Mouse (Mus musculus): Measurements from ENCODE around the gene Arid3c. TPM values are rescaled to one million over a fixed set of nuclear protein-coding genes. Genes with fewer than 3 reads are reported as not detected.
"Not testable (repeated sequence)": the region's sequence is repeated elsewhere in the genome, so short reads cannot be mapped to it uniquely, and the experiment has no call there.

The Arid3c gene
- polyA plus RNA-seq, 1 experiment from 2014 or later: 0.42 TPM

DNA sequence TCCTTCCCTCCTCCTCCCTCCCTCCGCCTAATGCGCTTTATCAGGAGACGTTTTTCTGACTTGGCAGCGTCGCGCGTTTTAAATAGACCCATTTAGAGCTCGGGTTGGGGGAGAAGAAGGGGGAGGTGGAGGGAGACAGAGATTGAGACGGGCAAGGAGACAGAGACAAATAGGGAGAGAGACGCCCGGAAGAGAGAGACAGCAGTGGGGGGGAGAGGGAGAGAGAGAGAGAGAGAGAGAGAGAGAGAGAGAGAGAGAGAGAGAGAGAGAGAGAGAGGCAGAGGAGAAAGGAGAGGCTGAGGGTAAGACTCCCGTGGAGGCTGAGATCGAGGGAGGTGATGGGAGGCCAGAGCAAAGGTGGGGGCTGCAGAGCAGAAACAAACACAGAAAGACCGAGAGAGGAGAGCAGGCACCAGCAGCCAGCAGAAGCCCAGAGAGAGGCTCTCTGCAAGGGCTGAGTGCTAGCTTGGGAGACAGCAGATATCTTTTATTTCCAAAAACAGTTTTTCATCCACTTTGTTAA, 46.0 kb downstream of the Arid3c start:
- H3K27me3 ChIP-seq (ENCODE audit: control insufficient read depth, insufficient read depth, low read length); H3K4me2 ChIP-seq (ENCODE audit: low read depth, low read length); H3K27ac ChIP-seq (replicated peaks; ENCODE audit: low read depth, low read length); H3K36me3 ChIP-seq (replicated peaks; ENCODE audit: control insufficient read depth, insufficient read depth, low read depth, low read length); ATAC-seq (replicated peaks; ENCODE audit: insufficient number of reproducible peaks, low FRiP score, low TSS enrichment, low read depth); H3K4me1 ChIP-seq (ENCODE audit: control insufficient read depth, insufficient read depth, low read length); H3K4me3 ChIP-seq (ENCODE audit: low read depth, low read length); H3K9ac ChIP-seq (replicated peaks; ENCODE audit: low read length); DNase-seq (ENCODE audit: low spot score); H3K9me3 ChIP-seq (replicated peaks; ENCODE audit: control insufficient read depth, low read length): not testable (repeated sequence)
- 3% methylated on average over 10 of the region's 14 CpGs for WGBS

DNA sequence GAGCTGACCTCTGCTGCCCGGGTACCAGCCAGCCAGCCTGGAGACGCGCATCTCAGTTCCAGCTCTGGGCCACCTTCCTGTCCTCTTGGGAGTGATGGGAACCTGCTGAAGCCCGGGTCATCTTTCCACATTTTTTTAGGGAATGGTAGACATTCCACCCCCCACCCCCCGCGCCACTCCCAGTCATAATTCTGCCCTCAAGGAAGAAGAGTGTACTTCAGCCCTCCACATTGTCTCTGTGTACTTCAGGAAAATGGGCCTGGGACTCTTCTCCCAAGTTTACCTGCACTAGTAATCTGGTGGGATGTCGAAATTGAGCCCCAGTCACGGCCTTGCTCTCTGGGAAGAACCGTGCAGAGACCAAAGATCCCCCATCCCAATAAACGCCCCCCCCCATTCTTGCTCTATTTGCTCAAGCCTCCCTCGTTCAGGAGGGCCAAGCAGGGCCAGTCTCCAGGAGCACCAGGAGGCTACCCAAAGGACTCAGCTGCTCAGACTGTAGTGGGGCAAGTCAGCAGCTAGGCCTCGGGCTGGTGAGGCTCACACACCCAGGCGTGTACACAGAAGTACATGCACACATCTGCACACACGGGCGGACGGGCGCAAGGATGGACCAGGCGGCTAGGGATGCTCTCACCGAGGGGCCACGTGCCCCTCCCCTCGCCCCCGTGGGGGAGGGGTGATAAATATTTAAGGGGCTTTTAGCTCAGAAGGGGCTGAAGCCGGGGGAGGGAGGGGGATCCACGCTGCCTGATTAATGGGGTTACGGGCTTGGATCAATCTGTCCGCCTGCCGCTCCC, 46.6 kb downstream of the Arid3c start:
- not testable (repeated sequence) for H3K9me3 ChIP-seq (replicated peaks; ENCODE audit: control insufficient read depth, low read length); H3K9ac ChIP-seq (replicated peaks; ENCODE audit: low read length); DNase-seq (ENCODE audit: low spot score); H3K4me3 ChIP-seq (ENCODE audit: low read depth, low read length); H3K4me1 ChIP-seq (ENCODE audit: control insufficient read depth, insufficient read depth, low read length); H3K36me3 ChIP-seq (replicated peaks; ENCODE audit: control insufficient read depth, insufficient read depth, low read depth, low read length); H3K4me2 ChIP-seq (ENCODE audit: low read depth, low read length); H3K27me3 ChIP-seq (ENCODE audit: control insufficient read depth, insufficient read depth, low read length)
- WGBS: 2% methylated on average over 22 of the region's 27 CpGs
- peak; percentile 46 for ATAC-seq (replicated peaks; ENCODE audit: insufficient number of reproducible peaks, low FRiP score, low TSS enrichment, low read depth)
- 0 out of 2 replicates have a peak overlapping the region, but pooled peaks have one; percentile 13 for H3K27ac ChIP-seq (replicated peaks; ENCODE audit: low read depth, low read length)

DNA sequence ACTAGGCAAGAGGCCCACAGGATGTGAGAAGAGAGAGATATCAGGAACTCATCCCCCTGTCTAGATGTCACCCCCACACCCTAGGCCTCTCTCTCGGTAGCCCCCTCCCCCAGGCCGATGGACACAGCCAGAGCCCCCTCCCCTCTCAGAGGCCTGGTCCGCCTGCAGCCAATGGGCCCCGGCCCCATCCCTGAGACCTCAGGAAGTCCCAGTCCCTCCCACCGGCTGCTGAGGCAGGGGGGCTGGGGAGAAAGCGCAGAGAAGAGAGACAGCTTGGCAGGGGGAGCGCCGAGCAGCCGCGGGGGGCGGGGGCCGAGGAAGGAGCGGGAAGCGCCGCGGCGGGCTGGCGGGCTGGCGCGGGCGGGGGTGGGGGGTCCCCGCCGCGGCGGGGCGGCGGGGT, 47.6 kb downstream of the Arid3c start:
- 0% methylated on average over 2 of the region's 27 CpGs for WGBS

DNA sequence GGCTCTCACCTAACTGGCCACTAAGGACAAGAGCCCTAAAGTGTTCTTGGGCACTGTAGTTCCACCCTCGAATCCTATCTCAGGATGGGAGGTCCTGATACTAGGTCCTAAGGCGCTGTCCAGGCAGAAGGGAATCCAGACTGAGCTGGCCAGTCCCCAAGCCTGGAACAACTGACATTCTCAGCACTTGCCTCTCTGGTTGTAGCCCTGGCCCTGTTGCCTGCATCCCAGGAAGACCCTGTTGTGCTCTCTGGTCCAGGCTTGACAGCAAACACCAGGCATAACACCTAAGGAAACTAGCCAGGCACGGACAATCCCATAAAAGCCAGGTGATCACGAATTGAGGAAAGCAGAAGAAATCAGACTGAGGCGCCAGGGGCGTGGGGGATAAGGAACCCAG, 48.2 kb downstream of the Arid3c start:
- 19% methylated on average over 6 of the region's 6 CpGs for WGBS
- no peaks in the 10 kb centered on the region for H3K27me3 ChIP-seq (ENCODE audit: control insufficient read depth, insufficient read depth, low read length)
- no peak overlapping the region; the same call in 1 of the 2 replicates for H3K27ac ChIP-seq (replicated peaks; ENCODE audit: low read depth, low read length)
- H3K4me1 ChIP-seq (ENCODE audit: control insufficient read depth, insufficient read depth, low read length): peaks cover 7% of the 10 kb centered on the region
- H3K36me3 ChIP-seq (replicated peaks; ENCODE audit: control insufficient read depth, insufficient read depth, low read depth, low read length): no peaks in the 10 kb centered on the region; the same call in 1 of the 2 replicates
- H3K9ac ChIP-seq (replicated peaks; ENCODE audit: low read length): no peak overlapping the region; the same call in 1 of the 2 replicates
- no peak overlapping the region for H3K4me2 ChIP-seq (ENCODE audit: low read depth, low read length)
- peak overlapping the region; percentile 5; the same call in 1 of the 2 replicates for H3K4me3 ChIP-seq (ENCODE audit: low read depth, low read length)
- no peaks in the 10 kb centered on the region for H3K9me3 ChIP-seq (replicated peaks; ENCODE audit: control insufficient read depth, low read length)
- no peak for ATAC-seq (replicated peaks; ENCODE audit: insufficient number of reproducible peaks, low FRiP score, low TSS enrichment, low read depth)
- no peak for DNase-seq (ENCODE audit: low spot score)

More for the DNA sequence above, 47.6 kb downstream of the Arid3c start:
- H3K9me3 ChIP-seq (replicated peaks; ENCODE audit: control insufficient read depth, low read length); H3K4me2 ChIP-seq (ENCODE audit: low read depth, low read length); H3K36me3 ChIP-seq (replicated peaks; ENCODE audit: control insufficient read depth, insufficient read depth, low read depth, low read length); H3K4me3 ChIP-seq (ENCODE audit: low read depth, low read length); H3K9ac ChIP-seq (replicated peaks; ENCODE audit: low read length); DNase-seq (ENCODE audit: low spot score); H3K4me1 ChIP-seq (ENCODE audit: control insufficient read depth, insufficient read depth, low read length); ATAC-seq (replicated peaks; ENCODE audit: insufficient number of reproducible peaks, low FRiP score, low TSS enrichment, low read depth); H3K27ac ChIP-seq (replicated peaks; ENCODE audit: low read depth, low read length); H3K27me3 ChIP-seq (ENCODE audit: control insufficient read depth, insufficient read depth, low read length): not testable (repeated sequence)

DNA sequence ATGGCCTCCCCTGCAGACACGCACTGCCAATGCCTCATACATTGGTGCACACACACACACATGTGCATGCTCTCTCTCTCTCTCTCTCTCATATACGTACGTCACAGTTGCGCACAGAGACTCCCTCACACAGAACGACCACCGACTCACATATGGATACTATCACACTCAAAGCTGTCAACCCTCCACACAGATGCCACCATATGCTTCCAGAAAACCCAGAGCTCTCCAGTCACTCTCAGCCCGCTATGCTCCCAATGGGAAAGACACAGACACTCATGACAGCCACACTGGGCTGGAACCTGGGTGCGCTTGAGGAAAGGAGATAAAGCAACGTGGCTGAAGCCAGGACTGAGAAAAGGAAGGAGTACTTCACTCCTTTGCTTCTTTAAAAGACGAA, 49.0 kb downstream of the Arid3c start:
- Histone ChIP-seq H3K4me3 (ENCODE audit: low read depth, low read length) (no peak overlapping the region), H3K9me3 (replicated peaks; ENCODE audit: control insufficient read depth, low read length) (no peaks in the 10 kb centered on the region), H3K27ac (replicated peaks; ENCODE audit: low read depth, low read length) (no peak overlapping the region), H3K4me2 (ENCODE audit: low read depth, low read length) (no peak overlapping the region), H3K27me3 (ENCODE audit: control insufficient read depth, insufficient read depth, low read length) (no peaks in the 10 kb centered on the region), H3K9ac (replicated peaks; ENCODE audit: low read length) (no peak overlapping the region), H3K4me1 (ENCODE audit: control insufficient read depth, insufficient read depth, low read length) (peaks cover 11% of the 10 kb centered on the region), H3K36me3 (replicated peaks; ENCODE audit: control insufficient read depth, insufficient read depth, low read depth, low read length) (no peaks in the 10 kb centered on the region; the same call in 1 of the 2 replicates)
- DNase-seq (ENCODE audit: low spot score) (no peak), ATAC-seq (replicated peaks; ENCODE audit: insufficient number of reproducible peaks, low FRiP score, low TSS enrichment, low read depth) (no peak)
- WGBS: 73% methylated on average over 10 of the region's 10 CpGs

DNA sequence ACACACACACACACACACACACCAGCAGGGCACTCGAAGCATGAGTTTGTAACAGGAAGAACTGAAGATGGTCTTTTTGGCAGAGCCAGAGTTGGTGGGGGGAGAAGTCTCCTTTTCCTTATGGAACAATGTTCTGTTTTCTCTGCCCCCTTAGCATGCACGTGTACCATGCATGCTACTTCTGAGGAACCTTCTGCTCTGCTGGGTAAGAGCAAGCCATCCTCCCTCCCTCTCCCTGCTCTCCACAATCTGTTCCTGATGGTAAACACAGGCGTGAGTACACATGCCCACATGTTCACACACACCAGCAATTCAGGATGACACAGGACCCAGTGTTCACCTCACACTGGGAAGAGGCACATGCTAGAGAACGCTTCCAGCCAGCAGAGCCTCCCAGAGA, 49.8 kb downstream of the Arid3c start:
- Histone ChIP-seq H3K4me3 (ENCODE audit: low read depth, low read length) (no peak overlapping the region), H3K36me3 (replicated peaks; ENCODE audit: control insufficient read depth, insufficient read depth, low read depth, low read length) (no peaks in the 10 kb centered on the region; the same call in 1 of the 2 replicates), H3K27ac (replicated peaks; ENCODE audit: low read depth, low read length) (no peak overlapping the region), H3K9ac (replicated peaks; ENCODE audit: low read length) (no peak overlapping the region), H3K4me2 (ENCODE audit: low read depth, low read length) (no peak overlapping the region), H3K27me3 (ENCODE audit: control insufficient read depth, insufficient read depth, low read length) (no peaks in the 10 kb centered on the region), H3K9me3 (replicated peaks; ENCODE audit: control insufficient read depth, low read length) (no peaks in the 10 kb centered on the region), H3K4me1 (ENCODE audit: control insufficient read depth, insufficient read depth, low read length) (peaks cover 12% of the 10 kb centered on the region)
- DNase-seq (ENCODE audit: low spot score) (no peak), ATAC-seq (replicated peaks; ENCODE audit: insufficient number of reproducible peaks, low FRiP score, low TSS enrichment, low read depth) (no peak)
- WGBS: 61% methylated on average over 4 of the region's 4 CpGs

DNA sequence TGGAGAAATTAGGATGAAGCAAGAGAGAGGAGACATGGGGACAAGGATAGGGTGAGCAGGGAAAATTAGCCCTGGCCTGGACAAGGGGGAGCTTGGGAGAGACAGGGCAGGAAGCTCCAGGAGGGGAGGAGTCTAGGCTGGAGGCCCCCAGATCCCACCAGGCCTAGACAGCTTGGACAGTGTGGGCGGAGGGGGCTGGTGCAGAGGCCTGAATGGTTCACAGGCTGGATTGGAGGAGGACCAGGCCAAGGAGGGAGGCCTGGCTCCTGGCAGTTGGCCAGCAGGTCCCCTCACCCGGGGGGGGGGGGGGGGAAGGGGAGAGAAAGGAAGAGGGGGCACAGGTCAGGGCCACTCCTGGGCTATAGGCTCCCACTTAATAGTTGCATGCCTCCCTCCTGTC, 51.7 kb downstream of the Arid3c start:
- DNase-seq (ENCODE audit: low spot score) (no peak), ATAC-seq (replicated peaks; ENCODE audit: insufficient number of reproducible peaks, low FRiP score, low TSS enrichment, low read depth) (no peak)
- H3K9ac ChIP-seq (replicated peaks; ENCODE audit: low read length): no peak overlapping the region
- H3K27me3 ChIP-seq (ENCODE audit: control insufficient read depth, insufficient read depth, low read length): no peaks in the 10 kb centered on the region
- no peak overlapping the region for H3K27ac ChIP-seq (replicated peaks; ENCODE audit: low read depth, low read length)
- WGBS: 44% methylated on average over 1 of the region's 2 CpGs
- H3K4me1 ChIP-seq (ENCODE audit: control insufficient read depth, insufficient read depth, low read length): peaks cover 12% of the 10 kb centered on the region
- H3K9me3 ChIP-seq (replicated peaks; ENCODE audit: control insufficient read depth, low read length): no peaks in the 10 kb centered on the region
- H3K4me3 ChIP-seq (ENCODE audit: low read depth, low read length): no peak overlapping the region
- H3K4me2 ChIP-seq (ENCODE audit: low read depth, low read length): no peak overlapping the region
- no peaks in the 10 kb centered on the region; the same call in 1 of the 2 replicates for H3K36me3 ChIP-seq (replicated peaks; ENCODE audit: control insufficient read depth, insufficient read depth, low read depth, low read length)

DNA sequence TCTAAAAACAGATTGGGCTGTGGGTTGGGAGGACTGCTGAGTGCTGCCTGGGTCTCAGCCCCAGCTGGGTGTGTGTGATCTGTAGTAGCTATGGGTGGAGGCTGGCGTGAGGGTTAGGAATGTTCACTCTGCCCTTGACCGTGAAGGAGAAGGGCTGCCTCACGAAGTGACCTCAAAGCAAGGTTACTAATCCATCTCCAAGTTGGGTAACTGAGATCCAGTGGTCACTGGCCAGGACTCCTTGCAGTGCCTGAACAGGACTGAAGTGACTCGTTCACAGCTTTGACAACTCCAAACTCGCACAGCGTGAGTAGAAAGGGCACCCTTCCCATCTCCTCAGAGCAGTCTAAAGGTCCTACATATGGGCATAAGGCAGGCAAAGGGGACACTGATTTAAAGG, 52.1 kb downstream of the Arid3c start:
- Histone ChIP-seq H3K4me1 (ENCODE audit: control insufficient read depth, insufficient read depth, low read length) (peaks cover 12% of the 10 kb centered on the region), H3K9me3 (replicated peaks; ENCODE audit: control insufficient read depth, low read length) (no peaks in the 10 kb centered on the region), H3K4me3 (ENCODE audit: low read depth, low read length) (no peak overlapping the region), H3K27me3 (ENCODE audit: control insufficient read depth, insufficient read depth, low read length) (no peaks in the 10 kb centered on the region), H3K9ac (replicated peaks; ENCODE audit: low read length) (no peak overlapping the region), H3K27ac (replicated peaks; ENCODE audit: low read depth, low read length) (no peak overlapping the region), H3K4me2 (ENCODE audit: low read depth, low read length) (no peak overlapping the region), H3K36me3 (replicated peaks; ENCODE audit: control insufficient read depth, insufficient read depth, low read depth, low read length) (no peaks in the 10 kb centered on the region; the same call in 1 of the 2 replicates)
- no peak for ATAC-seq (replicated peaks; ENCODE audit: insufficient number of reproducible peaks, low FRiP score, low TSS enrichment, low read depth)
- no peak for DNase-seq (ENCODE audit: low spot score)
- 73% methylated on average over 6 of the region's 6 CpGs for WGBS

Data from embryonic facial prominence, embryonic 11.5 days (tissue).